Mouse (Mus musculus) ES-E14 (cell line): Measurements from ENCODE around the gene Gemin6.

ENCODE experiments used
- CHD2 ChIP-seq: IDR thresholded peaks from 2 replicates; pipeline ENCODE4 v1.6.1; 2014; ENCODE audit warnings: mild to moderate bottlenecking, low read depth, low read length, inconsistent platforms
- HCFC1 ChIP-seq: IDR thresholded peaks from 2 replicates; pipeline ENCODE4 v1.6.1; 2012; ENCODE audit warnings: low read length, inconsistent platforms, borderline replicate concordance; ENCODE audit not compliant: insufficient read depth
- ZC3H11A ChIP-seq: IDR thresholded peaks from 2 replicates; pipeline ENCODE4 v1.6.1; 2012; ENCODE audit warnings: low read depth, mild to moderate bottlenecking, inconsistent platforms, low read length, borderline replicate concordance

GRCm38 (mm10) chr17:80235477-80235876 lies 11.2 kb downstream of the Gemin6 start:
- TF ChIP-seq HCFC1 (no peak), ZC3H11A (no peak), CHD2 (no peak)
